Mouse (Mus musculus): Measurements from ENCODE around the gene Vps37d.
"Not testable (repeated sequence)": the region's sequence is repeated elsewhere in the genome, so short reads cannot be mapped to it uniquely, and the experiment has no call there.

Gene Vps37d

DNA sequence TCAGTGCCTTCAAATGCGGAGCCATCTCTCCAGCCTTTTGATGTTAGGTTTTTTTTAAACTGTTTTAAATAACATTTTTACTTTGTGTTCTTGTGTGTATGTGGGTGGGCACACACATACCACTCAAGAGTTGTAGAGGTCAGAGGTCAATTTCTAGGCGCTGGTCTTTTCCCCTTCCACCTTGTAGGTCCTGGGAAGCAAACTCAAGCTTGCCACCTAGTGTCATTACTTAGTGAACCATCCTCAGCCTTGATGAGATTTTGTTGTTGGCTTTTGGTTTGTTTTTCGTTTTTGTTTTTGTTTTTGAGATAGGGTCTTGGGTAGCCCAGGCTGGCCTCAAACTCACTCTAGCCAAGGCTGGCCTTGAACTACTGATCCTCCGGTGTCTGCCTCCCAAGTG, 2.4 kb downstream of the Vps37d start:
- DNase-seq (ENCODE audit: low spot score): no peak

- DNase-seq (ENCODE audit: low spot score): no peak
Observed at GRCm38 (mm10) chr5:135073349-135074150, 4.5 kb downstream of the Vps37d start.

GRCm38 (mm10) chr5:135072720-135073119, 5.3 kb downstream of the Vps37d start:
- DNase-seq (ENCODE audit: low spot score): no peak

GRCm38 (mm10) chr5:135072061-135072460, 6.0 kb downstream of the Vps37d start:
- no peak for DNase-seq (ENCODE audit: low spot score)

- DNase-seq (ENCODE audit: low spot score): no peak
Observed at GRCm38 (mm10) chr5:135070448-135070847, 7.6 kb downstream of the Vps37d start.

DNA sequence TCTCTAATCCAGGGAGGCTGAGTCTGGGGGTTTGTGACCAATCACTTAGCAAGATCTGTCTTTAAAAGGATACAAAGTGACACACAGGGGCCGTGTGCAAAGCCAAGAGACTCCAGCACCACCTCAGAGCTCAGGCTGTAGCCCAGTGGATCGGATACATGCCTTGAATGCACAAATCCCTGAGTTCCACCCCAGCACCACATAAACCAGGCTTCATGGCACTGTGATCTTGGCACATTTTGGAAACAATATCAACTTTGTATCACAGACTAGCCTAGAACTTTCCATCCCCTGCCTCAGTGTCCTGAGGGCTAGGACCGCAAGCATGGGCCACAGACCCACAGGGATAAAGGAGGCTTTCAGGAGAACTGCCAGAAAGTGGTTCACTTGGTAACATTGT, 12.1 kb downstream of the Vps37d start:
- DNase-seq (ENCODE audit: low spot score): no peak

DNA sequence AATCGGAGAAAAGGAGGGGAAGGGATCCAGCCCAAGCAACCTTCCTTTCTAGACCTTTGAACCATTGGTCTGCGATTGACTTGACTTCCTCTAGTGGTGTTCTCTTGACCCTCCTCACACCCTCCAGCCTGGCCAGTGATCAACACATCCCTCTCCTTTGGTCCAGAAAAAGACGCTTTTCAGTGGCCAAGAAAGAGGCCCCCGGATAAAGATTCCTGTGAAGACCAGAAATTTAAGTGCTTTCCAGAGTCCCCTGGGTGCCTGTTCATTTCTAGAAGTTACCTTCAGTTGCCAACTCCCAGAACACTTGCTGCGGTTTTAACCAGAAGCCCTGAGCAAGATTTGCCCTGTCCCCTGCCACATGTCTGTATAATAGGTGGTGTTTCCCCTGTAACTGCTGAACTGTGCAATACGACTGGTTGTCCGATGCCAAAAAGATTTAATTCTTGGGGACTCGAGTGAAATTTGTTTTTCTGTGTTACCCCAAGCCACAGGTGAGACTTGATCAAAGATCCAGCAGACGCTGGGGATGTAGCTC, 13.1 kb downstream of the Vps37d start, which contains the start of gene Bud23:
Bud23 (minus strand) TSS at position 51 of the 538 bp plus-strand sequence.
- DNase-seq (ENCODE audit: low spot score): not testable (repeated sequence)

DNA sequence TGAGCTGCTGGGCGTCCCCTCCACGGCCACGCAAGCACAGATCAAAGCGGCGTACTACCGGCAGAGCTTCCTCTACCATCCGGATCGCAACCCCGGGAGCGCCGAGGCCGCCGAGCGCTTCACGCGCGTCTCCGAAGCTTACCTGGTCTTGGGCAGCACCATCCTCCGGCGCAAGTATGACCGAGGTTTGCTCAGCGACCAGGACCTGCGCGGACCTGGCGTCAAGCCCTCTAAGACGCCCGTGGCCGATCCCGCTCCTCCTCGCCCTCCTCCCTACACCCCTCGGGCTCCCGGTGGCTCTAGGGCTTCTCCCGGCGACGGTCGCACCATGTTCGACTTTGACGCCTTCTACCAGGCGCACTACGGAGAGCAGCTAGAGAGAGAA, 13.7 kb downstream of the Vps37d start:
- DNase-seq (ENCODE audit: low spot score): no peak

GRCm38 (mm10) chr5:135063629-135064381, 14.3 kb downstream of the Vps37d start, which contains the start of gene Dnajc30:
TSS of gene Dnajc30 (plus strand) at chr5:135064202.
- peak; percentile 100 for DNase-seq (ENCODE audit: low spot score)

- DNase-seq (ENCODE audit: low spot score): no peak
Observed at GRCm38 (mm10) chr5:135053356-135053755, 24.7 kb downstream of the Vps37d start.

- DNase-seq (ENCODE audit: low spot score): not testable (repeated sequence)
Observed at GRCm38 (mm10) chr5:135049268-135049667, 28.8 kb downstream of the Vps37d start.

GRCm38 (mm10) chr5:135048539-135048938, 29.5 kb downstream of the Vps37d start:
- no peak for DNase-seq (ENCODE audit: low spot score)

DNA sequence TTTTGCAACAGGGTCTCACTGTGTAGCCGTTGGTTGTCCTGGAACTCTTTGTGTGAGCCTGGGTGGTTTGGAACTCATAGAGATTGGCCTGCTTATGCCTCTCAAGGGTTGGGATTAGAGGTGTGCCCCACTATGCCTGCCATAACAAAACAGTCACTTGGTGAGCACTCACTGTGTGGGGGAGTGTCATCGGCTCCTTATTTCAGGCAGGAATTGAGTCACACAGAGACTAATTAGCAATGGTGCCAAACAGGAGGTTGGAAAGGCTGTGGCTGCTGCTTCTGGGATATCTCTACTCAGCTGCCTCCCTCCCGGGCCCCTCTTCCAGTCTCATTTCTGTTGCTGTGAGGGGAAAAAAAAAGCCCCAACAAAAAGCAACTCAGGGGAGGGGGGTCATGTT, 33.5 kb downstream of the Vps37d start:
- no peak for DNase-seq (ENCODE audit: low spot score)

DNA sequence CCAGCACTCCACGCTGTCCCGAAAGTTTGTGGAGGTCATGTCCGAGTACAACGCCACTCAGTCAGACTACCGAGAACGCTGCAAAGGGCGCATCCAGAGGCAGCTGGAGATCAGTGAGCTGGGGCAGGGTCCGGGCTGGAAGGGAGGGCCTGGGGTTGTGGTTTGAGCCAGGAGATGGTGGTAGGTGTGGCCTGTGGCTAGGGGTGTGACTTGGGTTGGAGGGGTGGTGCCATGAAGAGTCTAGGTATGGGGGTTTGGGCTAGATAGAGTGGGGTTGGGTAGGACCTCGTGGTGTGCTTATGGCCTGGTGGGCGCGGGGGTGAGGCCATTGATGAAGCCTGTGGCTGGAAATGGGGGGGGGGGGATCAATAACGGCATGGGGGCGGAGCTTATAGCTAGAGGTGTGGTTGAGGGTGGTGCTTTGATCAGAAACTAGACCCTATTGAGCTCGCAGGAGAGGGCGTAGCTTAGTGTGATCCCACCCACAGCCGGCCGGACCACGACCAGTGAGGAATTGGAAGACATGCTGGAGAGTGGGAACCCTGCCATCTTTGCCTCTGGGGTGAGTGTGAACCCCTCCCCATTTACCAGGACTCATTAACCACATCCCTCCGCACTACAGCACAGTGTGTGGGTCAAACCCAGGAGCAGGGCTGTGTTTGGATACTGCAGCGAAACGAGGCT, 35.8 kb downstream of the Vps37d start:
- DNase-seq (ENCODE audit: low spot score): no peak

- no peak for DNase-seq (ENCODE audit: low spot score)
Observed at GRCm38 (mm10) chr5:135040777-135041176, 37.3 kb downstream of the Vps37d start.

DNA sequence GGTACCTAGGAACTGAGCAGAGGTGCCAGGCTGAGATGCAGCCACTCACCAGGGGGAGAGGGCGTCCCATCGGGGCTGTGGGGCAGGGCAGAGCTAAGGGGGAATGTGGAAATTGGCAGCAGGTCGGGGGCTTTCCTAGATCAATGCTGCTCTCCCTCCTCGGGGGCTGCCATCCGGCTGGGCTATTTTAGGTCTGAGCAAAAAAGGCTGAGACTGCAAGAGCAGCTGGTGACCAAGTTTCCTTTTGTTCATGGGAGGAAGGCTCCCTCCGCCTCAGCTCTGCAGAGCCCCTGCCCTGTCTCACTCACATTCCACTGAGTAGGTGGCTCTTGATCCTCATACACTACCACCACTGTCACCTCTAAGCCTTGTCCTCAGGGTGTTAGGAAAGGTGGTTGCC, 38.0 kb downstream of the Vps37d start:
- DNase-seq (ENCODE audit: low spot score): no peak

- no peak for DNase-seq (ENCODE audit: low spot score)
Observed at GRCm38 (mm10) chr5:135039541-135039940, 38.5 kb downstream of the Vps37d start.

DNA sequence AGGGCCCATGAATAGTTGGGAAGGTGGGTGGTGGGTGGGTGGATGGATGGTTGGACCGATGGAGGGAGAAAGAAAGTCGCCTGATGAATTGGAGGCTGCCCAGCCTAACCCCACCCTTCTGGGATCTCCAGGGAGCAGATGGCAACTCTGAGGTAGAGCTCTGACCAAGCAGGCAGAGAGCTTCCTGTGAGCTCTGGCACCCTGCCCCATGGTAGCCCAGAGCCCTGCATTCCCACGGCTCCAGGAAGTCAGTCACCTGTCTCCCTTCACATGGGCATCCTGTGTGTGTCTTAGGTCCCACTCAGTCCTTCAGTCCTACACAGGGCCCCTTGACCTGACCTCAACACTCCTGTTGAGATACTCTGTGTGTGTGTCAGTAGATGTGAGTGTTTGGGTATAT, 40.1 kb downstream of the Vps37d start:
- DNase-seq (ENCODE audit: low spot score): no peak

DNA sequence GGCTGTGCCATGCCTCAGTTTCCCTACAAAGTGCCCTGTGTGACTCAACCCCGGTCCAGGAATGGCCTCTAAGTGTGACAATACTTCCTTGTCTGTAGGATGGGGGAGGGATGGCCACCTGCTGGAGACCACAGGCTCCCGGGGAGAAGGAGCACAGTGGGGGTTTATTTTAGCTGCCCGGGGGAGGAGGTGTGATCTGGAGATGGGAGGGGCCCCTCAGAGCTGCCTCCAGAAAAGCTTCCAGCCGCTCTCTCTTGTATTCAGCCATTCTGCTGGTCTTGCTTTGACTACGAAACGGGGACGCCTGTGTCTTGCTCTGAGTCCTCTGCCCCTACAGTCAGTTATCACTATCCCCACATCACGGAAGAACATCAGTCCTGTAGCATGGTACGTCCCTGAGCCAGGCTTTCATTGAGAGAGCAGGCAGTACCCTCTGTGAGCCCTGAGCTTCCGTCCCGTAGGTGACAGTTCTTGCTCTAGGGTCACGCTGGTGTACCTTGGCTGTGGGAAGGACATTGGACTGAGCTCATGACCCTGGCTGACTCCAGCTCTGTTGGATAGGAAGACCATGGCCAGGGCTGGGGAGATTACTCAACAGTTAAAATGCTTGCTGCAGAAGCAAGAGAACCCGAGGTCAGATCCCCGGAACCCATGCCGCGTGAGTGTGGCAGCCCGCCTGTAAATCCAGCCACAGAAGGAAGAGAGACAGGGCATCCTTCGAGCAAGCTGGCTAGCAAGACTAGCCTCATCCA, 42.3 kb downstream of the Vps37d start:
- no peak for DNase-seq (ENCODE audit: low spot score)

DNA sequence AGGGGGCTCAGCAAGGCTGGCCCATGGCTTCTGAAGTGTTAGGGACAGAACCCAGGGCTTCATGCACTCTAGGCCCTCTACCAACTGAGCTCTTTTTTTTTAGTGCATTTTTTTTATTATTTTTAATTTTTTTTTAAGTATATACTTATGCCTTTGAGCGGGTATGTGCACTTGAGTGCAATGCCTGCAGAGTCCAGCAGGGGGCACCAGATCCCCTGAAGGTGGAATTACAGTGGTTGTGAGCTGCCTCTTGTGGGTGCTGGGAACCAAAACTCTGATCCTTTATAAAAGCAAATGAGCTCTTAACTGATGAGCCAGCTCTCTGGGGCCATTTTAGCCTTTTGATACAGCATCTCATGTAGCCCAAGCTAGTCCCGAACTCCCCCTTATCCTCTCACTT, 43.5 kb downstream of the Vps37d start:
- DNase-seq (ENCODE audit: low spot score): no peak

GRCm38 (mm10) chr5:135032581-135032980, 45.5 kb downstream of the Vps37d start:
- DNase-seq (ENCODE audit: low spot score): no peak
